Mouse (Mus musculus): ENCODE measurements at regions not wholly inside any gene's neighbourhood (a gene's known extent, or its start where the extent isn't known, plus 50 kb on each side); places are given as distances from the start of the nearest gene placed in this dataset.

GRCm38 (mm10) chr8:127965341-127965740 is 393.1 kb upstream of the Nrp1 start:
- no peak for TF ChIP-seq CTCF (IDR thresholded peaks at IDR 0.05; ENCODE audit: low read depth)
- Histone ChIP-seq H3K4me1 (replicated peaks; ENCODE audit: insufficient read depth, low read length) (peaks cover 11% of the 10 kb centered on the region; the same call in 1 of the 2 replicates), H3K4me3 (replicated peaks; ENCODE audit: low read depth, low read length) (no peak overlapping the region), H3K9me3 (replicated peaks; ENCODE audit: low read length) (no peaks in the 10 kb centered on the region), H3K36me3 (ENCODE audit: insufficient read depth, low read length) (no peaks in the 10 kb centered on the region), H3K9ac (ENCODE audit: low read depth, low read length) (no peak overlapping the region), H3K4me2 (ENCODE audit: low read length) (no peak overlapping the region), H3K27ac (no peak overlapping the region), H3K27me3 (ENCODE audit: insufficient read depth, low read length) (no peaks in the 10 kb centered on the region)
- DNase-seq (ENCODE audit: low spot score) (no peak), ATAC-seq (replicated peaks; ENCODE audit: low FRiP score, low read depth) (no peak)
- 82% methylated on average over 2 of the region's 2 CpGs for WGBS

- 77% methylated on average over 2 of the region's 2 CpGs for WGBS
- no peak overlapping the region for H3K4me3 ChIP-seq (replicated peaks; ENCODE audit: low read depth, low read length)
- no peak overlapping the region for H3K4me2 ChIP-seq (ENCODE audit: low read length)
- no peaks in the 10 kb centered on the region for H3K9me3 ChIP-seq (replicated peaks; ENCODE audit: low read length)
- H3K27ac ChIP-seq: no peak overlapping the region
- ATAC-seq (replicated peaks; ENCODE audit: low FRiP score, low read depth) (no peak), DNase-seq (ENCODE audit: low spot score) (no peak)
- TF ChIP-seq CTCF (IDR thresholded peaks at IDR 0.05; ENCODE audit: low read depth): no peak
- H3K4me1 ChIP-seq (replicated peaks; ENCODE audit: insufficient read depth, low read length): peaks cover 11% of the 10 kb centered on the region; the same call in 1 of the 2 replicates
- H3K9ac ChIP-seq (ENCODE audit: low read depth, low read length): no peak overlapping the region
- H3K27me3 ChIP-seq (ENCODE audit: insufficient read depth, low read length): no peaks in the 10 kb centered on the region
- H3K36me3 ChIP-seq (ENCODE audit: insufficient read depth, low read length): no peaks in the 10 kb centered on the region
Observed at GRCm38 (mm10) chr8:127968026-127968425, 390.4 kb upstream of the Nrp1 start.

- Histone ChIP-seq H3K27ac (no peak overlapping the region), H3K4me3 (replicated peaks; ENCODE audit: low read depth, low read length) (no peak overlapping the region), H3K9ac (ENCODE audit: low read depth, low read length) (no peak overlapping the region), H3K9me3 (replicated peaks; ENCODE audit: low read length) (no peaks in the 10 kb centered on the region), H3K4me2 (ENCODE audit: low read length) (no peak overlapping the region), H3K36me3 (ENCODE audit: insufficient read depth, low read length) (no peaks in the 10 kb centered on the region), H3K4me1 (replicated peaks; ENCODE audit: insufficient read depth, low read length) (no peaks in the 10 kb centered on the region), H3K27me3 (ENCODE audit: insufficient read depth, low read length) (no peaks in the 10 kb centered on the region)
- no peak for ATAC-seq (replicated peaks; ENCODE audit: low FRiP score, low read depth)
- WGBS: 95% methylated on average over 2 of the region's 2 CpGs
- TF ChIP-seq CTCF (IDR thresholded peaks at IDR 0.05; ENCODE audit: low read depth): no peak
- DNase-seq (ENCODE audit: low spot score): no peak
Observed at GRCm38 (mm10) chr8:127973194-127973593, 385.2 kb upstream of the Nrp1 start.

- Histone ChIP-seq H3K27ac (no peak overlapping the region), H3K27me3 (ENCODE audit: insufficient read depth, low read length) (no peaks in the 10 kb centered on the region), H3K9ac (ENCODE audit: low read depth, low read length) (no peak overlapping the region), H3K36me3 (ENCODE audit: insufficient read depth, low read length) (no peaks in the 10 kb centered on the region), H3K4me1 (replicated peaks; ENCODE audit: insufficient read depth, low read length) (no peaks in the 10 kb centered on the region), H3K9me3 (replicated peaks; ENCODE audit: low read length) (no peaks in the 10 kb centered on the region), H3K4me2 (ENCODE audit: low read length) (no peak overlapping the region), H3K4me3 (replicated peaks; ENCODE audit: low read depth, low read length) (no peak overlapping the region)
- ATAC-seq (replicated peaks; ENCODE audit: low FRiP score, low read depth) (no peak), DNase-seq (ENCODE audit: low spot score) (no peak)
- TF ChIP-seq CTCF (IDR thresholded peaks at IDR 0.05; ENCODE audit: low read depth): no peak
- 80% methylated on average over 2 of the region's 2 CpGs for WGBS
Observed at GRCm38 (mm10) chr8:127977746-127978145, 380.7 kb upstream of the Nrp1 start.

- no peak for DNase-seq (ENCODE audit: low spot score)
- Histone ChIP-seq H3K9ac (ENCODE audit: low read depth, low read length) (no peak overlapping the region), H3K4me1 (replicated peaks; ENCODE audit: insufficient read depth, low read length) (no peaks in the 10 kb centered on the region), H3K9me3 (replicated peaks; ENCODE audit: low read length) (no peaks in the 10 kb centered on the region), H3K4me2 (ENCODE audit: low read length) (no peak overlapping the region), H3K4me3 (replicated peaks; ENCODE audit: low read depth, low read length) (no peak overlapping the region), H3K27me3 (ENCODE audit: insufficient read depth, low read length) (no peaks in the 10 kb centered on the region), H3K27ac (no peak overlapping the region), H3K36me3 (ENCODE audit: insufficient read depth, low read length) (no peaks in the 10 kb centered on the region)
- no peak for TF ChIP-seq CTCF (IDR thresholded peaks at IDR 0.05; ENCODE audit: low read depth)
- WGBS: 70% methylated on average over 5 of the region's 5 CpGs
- no peak for ATAC-seq (replicated peaks; ENCODE audit: low FRiP score, low read depth)
Observed at GRCm38 (mm10) chr8:127979180-127980030, 379.0 kb upstream of the Nrp1 start.

GRCm38 (mm10) chr8:127982165-127982564 is 376.2 kb upstream of the Nrp1 start:
- Histone ChIP-seq H3K27ac (no peak overlapping the region), H3K4me1 (replicated peaks; ENCODE audit: insufficient read depth, low read length) (no peaks in the 10 kb centered on the region), H3K4me2 (ENCODE audit: low read length) (no peak overlapping the region), H3K36me3 (ENCODE audit: insufficient read depth, low read length) (no peaks in the 10 kb centered on the region), H3K9me3 (replicated peaks; ENCODE audit: low read length) (no peaks in the 10 kb centered on the region), H3K4me3 (replicated peaks; ENCODE audit: low read depth, low read length) (no peak overlapping the region), H3K9ac (ENCODE audit: low read depth, low read length) (no peak overlapping the region), H3K27me3 (ENCODE audit: insufficient read depth, low read length) (no peaks in the 10 kb centered on the region)
- no peak for DNase-seq (ENCODE audit: low spot score)
- 83% methylated on average over 5 of the region's 5 CpGs for WGBS
- ATAC-seq (replicated peaks; ENCODE audit: low FRiP score, low read depth): no peak
- TF ChIP-seq CTCF (IDR thresholded peaks at IDR 0.05; ENCODE audit: low read depth): no peak
